ENCODE assay signal across 8 mouse cellular contexts in genomic region chr2:84883084-84883483, GRCm38 (mm10). TPM values are rescaled to one million over a fixed set of nuclear protein-coding genes. Genes with fewer than 3 reads are reported as not detected.
A peak's percentile ranks its signal among the peaks of the same experiment; 100 is the strongest.
DNase-seq lines count a peak whose midpoint lies in the region; ATAC-seq and TF ChIP-seq lines count a peak whose summit lies in the region.

No protein-coding gene starts in this region.

- H3K4me1 ChIP-seq in neural tube, embryonic 11.5 days (ENCODE audit: control insufficient read depth, insufficient read depth, low read length): peaks cover 16% of the 10 kb centered on the region
- peaks cover 35% of the 10 kb centered on the region for H3K4me1 ChIP-seq in heart, embryonic 15.5 days (replicated peaks)
- no peaks in the 10 kb centered on the region for H3K4me1 ChIP-seq in liver, embryonic 14.5 days (replicated peaks; ENCODE audit: control insufficient read depth in 2 of 2, insufficient read depth in 2 of 2, low read length in 1 of 2)
- H3K4me1 ChIP-seq in stomach, embryonic 15.5 days: peaks cover 17% of the 10 kb centered on the region

- ATAC-seq in neural tube, embryonic 11.5 days (ENCODE audit: insufficient read depth, low FRiP score, low TSS enrichment): no peak
- no peak for ATAC-seq in heart, embryonic 15.5 days (replicated peaks; ENCODE audit: insufficient number of reproducible peaks, insufficient read depth, low FRiP score, low read depth)
- ATAC-seq in liver, embryonic 14.5 days (ENCODE audit: insufficient read depth): no peak
- ATAC-seq in stomach, embryonic 15.5 days (ENCODE audit: insufficient read depth, low FRiP score, low read depth): peak; percentile 24; the same call in 1 of the 2 replicates
- no peak for ATAC-seq in monocyte, adult 5-6 weeks (replicated peaks; ENCODE audit: insufficient number of reproducible peaks, low FRiP score, low TSS enrichment, poor library complexity, severe bottlenecking)

- no peak for DNase-seq in neural tube, embryonic 11.5 days (ENCODE audit: low spot score)
- DNase-seq in neural tube, embryonic 10.5 days (ENCODE audit: extremely low spot score, low spot score): no peak
- no peak for DNase-seq in liver, embryonic 14.5 days (ENCODE audit: low read depth in 3 of 3, low spot score in 3 of 3)
- no peak for DNase-seq in B cell, adult 2 months
- DNase-seq in lung, postnatal 10 days: no peak

- H3K4me3 ChIP-seq in neural tube, embryonic 11.5 days (ENCODE audit: low read depth, low read length): 0 out of 2 replicates have a peak overlapping the region, but pooled peaks have one; percentile 0
- H3K4me3 ChIP-seq in heart, embryonic 15.5 days: 0 out of 2 replicates have a peak overlapping the region, but pooled peaks have one; percentile 20
- H3K4me3 ChIP-seq in liver, embryonic 14.5 days (ENCODE audit: insufficient read depth in 1 of 2, low read depth in 2 of 2, low read length in 2 of 2): no peak overlapping the region
- H3K4me3 ChIP-seq in stomach, embryonic 15.5 days (replicated peaks): no peak overlapping the region; the same call in 1 of the 2 replicates

- H3K9me3 ChIP-seq in neural tube, embryonic 11.5 days (ENCODE audit: control insufficient read depth, low read length): no peaks in the 10 kb centered on the region
- H3K9me3 ChIP-seq in heart, embryonic 15.5 days (replicated peaks): no peaks in the 10 kb centered on the region
- H3K9me3 ChIP-seq in liver, embryonic 14.5 days (ENCODE audit: control insufficient read depth, low read length): no peaks in the 10 kb centered on the region
- H3K9me3 ChIP-seq in stomach, embryonic 15.5 days: no peaks in the 10 kb centered on the region

- H3K4me2 ChIP-seq in neural tube, embryonic 11.5 days (ENCODE audit: low read depth): peak overlapping the region; percentile 17; the same call in 1 of the 2 replicates
- peak overlapping the region; percentile 39 for H3K4me2 ChIP-seq in heart, embryonic 15.5 days
- H3K4me2 ChIP-seq in liver, embryonic 14.5 days (ENCODE audit: low read depth): peak overlapping the region; percentile 18; the same call in 1 of the 2 replicates
- peak overlapping the region; percentile 36 for H3K4me2 ChIP-seq in stomach, embryonic 15.5 days

- TF ChIP-seq CTCF in liver, embryonic 14.5 days (IDR thresholded peaks at IDR 0.05; ENCODE audit: low read depth): no peak

- no peaks in the 10 kb centered on the region for H3K36me3 ChIP-seq in neural tube, embryonic 11.5 days (ENCODE audit: control insufficient read depth, insufficient read depth, low read length)
- H3K36me3 ChIP-seq in heart, embryonic 15.5 days: no peaks in the 10 kb centered on the region
- H3K36me3 ChIP-seq in liver, embryonic 14.5 days (replicated peaks; ENCODE audit: control insufficient read depth, insufficient read depth, low read depth): no peaks in the 10 kb centered on the region
- H3K36me3 ChIP-seq in stomach, embryonic 15.5 days: no peaks in the 10 kb centered on the region

- no peak overlapping the region for H3K9ac ChIP-seq in neural tube, embryonic 11.5 days (ENCODE audit: low read length)
- H3K9ac ChIP-seq in heart, embryonic 15.5 days: no peak overlapping the region
- no peak overlapping the region for H3K9ac ChIP-seq in liver, embryonic 14.5 days (replicated peaks)
- H3K9ac ChIP-seq in stomach, embryonic 15.5 days: no peak overlapping the region

- peaks cover 64% of the 10 kb centered on the region for H3K27me3 ChIP-seq in neural tube, embryonic 11.5 days (ENCODE audit: control insufficient read depth, insufficient read depth, low read length)
- peaks cover 89% of the 10 kb centered on the region for H3K27me3 ChIP-seq in heart, embryonic 15.5 days
- H3K27me3 ChIP-seq in liver, embryonic 14.5 days (ENCODE audit: control insufficient read depth, insufficient read depth, low read length): peaks cover 83% of the 10 kb centered on the region
- H3K27me3 ChIP-seq in stomach, embryonic 15.5 days (replicated peaks): peaks cover 63% of the 10 kb centered on the region

- 5% methylated on average over 6 of the region's 6 CpGs for WGBS in neural tube, embryonic 11.5 days
- 4% methylated on average over 6 of the region's 6 CpGs for WGBS in heart, embryonic 15.5 days
- WGBS in liver, embryonic 14.5 days (ENCODE audit: insufficient replicate concordance): 9% methylated on average over 6 of the region's 6 CpGs
- WGBS in stomach, embryonic 15.5 days: 7% methylated on average over 6 of the region's 6 CpGs

- no peak for TF ChIP-seq EP300 in liver, embryonic 14.5 days (IDR thresholded peaks at IDR 0.05; ENCODE audit: low read depth)

- H3K27ac ChIP-seq in neural tube, embryonic 11.5 days (ENCODE audit: low read depth, low read length): no peak overlapping the region
- no peak overlapping the region for H3K27ac ChIP-seq in heart, embryonic 15.5 days
- no peak overlapping the region for H3K27ac ChIP-seq in liver, embryonic 14.5 days
- H3K27ac ChIP-seq in stomach, embryonic 15.5 days: no peak overlapping the region

RNA-seq across cellular contexts. Expression of gene Rtn4rl2, which starts 3.4 kb away (rescaled TPM):
- 7.2 TPM in 2 replicates for polyA plus RNA-seq in neural tube, embryonic 11.5 days (2014; fragmentation: Nextera tagmentation; extraction: Ambion mirVana)
- 1.9 and 2.1 TPM in 2 replicates for polyA plus RNA-seq in heart, embryonic 15.5 days (2015; fragmentation: Nextera tagmentation; extraction: Ambion mirVana)
- 0.03 and 0.06 TPM in 2 replicates for polyA plus RNA-seq in liver, embryonic 14.5 days (2012; rRNA removed)
- 0.14 TPM in 1 of 2 replicates, not detected in the other for polyA plus RNA-seq in liver, embryonic 14.5 days (2014; fragmentation: Nextera tagmentation; extraction: Ambion mirVana)
- 0.85 and 0.91 TPM in 2 replicates for polyA plus RNA-seq in stomach, embryonic 15.5 days (2015; fragmentation: Nextera tagmentation; extraction: Ambion mirVana)
- not detected in 3 replicates for total RNA-seq in monocyte, adult 5-6 weeks (2017)

RNA-seq across cellular contexts. Expression of gene Slc43a1, which starts 44.4 kb away (rescaled TPM):
- polyA plus RNA-seq in neural tube, embryonic 11.5 days (2014; fragmentation: Nextera tagmentation; extraction: Ambion mirVana): 17.8 and 19.1 TPM in 2 replicates
- 8.6 and 11.5 TPM in 2 replicates for polyA plus RNA-seq in heart, embryonic 15.5 days (2015; fragmentation: Nextera tagmentation; extraction: Ambion mirVana)
- 144 and 151 TPM in 2 replicates for polyA plus RNA-seq in liver, embryonic 14.5 days (2012; rRNA removed)
- 174 and 198 TPM in 2 replicates for polyA plus RNA-seq in liver, embryonic 14.5 days (2014; fragmentation: Nextera tagmentation; extraction: Ambion mirVana)
- 19.5 and 26.3 TPM in 2 replicates for polyA plus RNA-seq in stomach, embryonic 15.5 days (2015; fragmentation: Nextera tagmentation; extraction: Ambion mirVana)
- 0.29 to 0.32 TPM in 2 of 3 replicates, not detected in the other for total RNA-seq in monocyte, adult 5-6 weeks (2017)

RNA-seq across cellular contexts. Expression of gene Slc43a3, which starts 53.3 kb away (rescaled TPM):
- polyA plus RNA-seq in neural tube, embryonic 11.5 days (2014; fragmentation: Nextera tagmentation; extraction: Ambion mirVana): 23.1 and 25.4 TPM in 2 replicates
- 35.8 and 40.8 TPM in 2 replicates for polyA plus RNA-seq in heart, embryonic 15.5 days (2015; fragmentation: Nextera tagmentation; extraction: Ambion mirVana)
- 158 and 159 TPM in 2 replicates for polyA plus RNA-seq in liver, embryonic 14.5 days (2012; rRNA removed)
- polyA plus RNA-seq in liver, embryonic 14.5 days (2014; fragmentation: Nextera tagmentation; extraction: Ambion mirVana): 113 and 124 TPM in 2 replicates
- polyA plus RNA-seq in stomach, embryonic 15.5 days (2015; fragmentation: Nextera tagmentation; extraction: Ambion mirVana): 44.8 and 47.4 TPM in 2 replicates
- 4.1 to 5.3 TPM (median 4.8 TPM) in 3 replicates for total RNA-seq in monocyte, adult 5-6 weeks (2017)

RNA-seq across cellular contexts. Expression of gene Timm10, which starts 56.3 kb away (rescaled TPM):
- polyA plus RNA-seq in neural tube, embryonic 11.5 days (2014; fragmentation: Nextera tagmentation; extraction: Ambion mirVana): 53.3 and 56.6 TPM in 2 replicates
- 76.6 TPM in 2 replicates for polyA plus RNA-seq in heart, embryonic 15.5 days (2015; fragmentation: Nextera tagmentation; extraction: Ambion mirVana)
- 39.8 and 46.6 TPM in 2 replicates for polyA plus RNA-seq in liver, embryonic 14.5 days (2012; rRNA removed)
- polyA plus RNA-seq in liver, embryonic 14.5 days (2014; fragmentation: Nextera tagmentation; extraction: Ambion mirVana): 40.6 and 41.5 TPM in 2 replicates
- 47.2 and 50.4 TPM in 2 replicates for polyA plus RNA-seq in stomach, embryonic 15.5 days (2015; fragmentation: Nextera tagmentation; extraction: Ambion mirVana)
- 11.3 to 21.0 TPM (median 16.2 TPM) in 3 replicates for total RNA-seq in monocyte, adult 5-6 weeks (2017)

Comparison
In these comparisons a context has a peak if more than half of its experiments do, and no peak if none do; other contexts are left out.
1. H3K4me3 ChIP-seq: peak in neural tube, embryonic 11.5 days (single experiment) and heart, embryonic 15.5 days (single experiment); none in liver, embryonic 14.5 days (0 of 2) and stomach, embryonic 15.5 days (single experiment).
2. Peak in every context shown above with its lines, with median percentiles within 50 percentile points of each other: H3K4me2 ChIP-seq.